Mouse (Mus musculus): Measurements from ENCODE around the gene Olfr332. TPM values are rescaled to one million over a fixed set of nuclear protein-coding genes. Genes with fewer than 3 reads are reported as not detected.

Gene Olfr332
- polyA plus RNA-seq, 1 experiment from 2014 or later, result not detected

Other genes with a start within 250 kb of the Olfr332 start
- gene 4930438A08Rik, start 217.8 kb downstream of the Olfr332 start, polyA plus RNA-seq (2016; fragmentation: Nextera tagmentation; extraction: Ambion mirVana), result 0.12 and 0.14 TPM in 2 replicates
- gene Zfp692, start 185.5 kb downstream of the Olfr332 start, polyA plus RNA-seq (2016; fragmentation: Nextera tagmentation; extraction: Ambion mirVana), result 24.2 and 28.2 TPM in 2 replicates
- 28.4 and 30.4 TPM in 2 replicates for gene Zfp672, start 162.2 kb downstream of the Olfr332 start, polyA plus RNA-seq (2016; fragmentation: Nextera tagmentation; extraction: Ambion mirVana)
- 50.7 and 52.0 TPM in 2 replicates for gene Sh3bp5l, start 161.8 kb downstream of the Olfr332 start, polyA plus RNA-seq (2016; fragmentation: Nextera tagmentation; extraction: Ambion mirVana)
- not detected in 2 replicates for gene Lypd8, start 113.5 kb downstream of the Olfr332 start, polyA plus RNA-seq (2016; fragmentation: Nextera tagmentation; extraction: Ambion mirVana)
- gene 1810065E05Rik, start 71.4 kb downstream of the Olfr332 start, polyA plus RNA-seq (2016; fragmentation: Nextera tagmentation; extraction: Ambion mirVana), result not detected in 2 replicates
- gene Gm12253, start 60.0 kb downstream of the Olfr332 start, polyA plus RNA-seq (2016; fragmentation: Nextera tagmentation; extraction: Ambion mirVana), result not detected in 2 replicates
- not detected in 2 replicates for gene Lypd9, start 39.6 kb downstream of the Olfr332 start, polyA plus RNA-seq (2016; fragmentation: Nextera tagmentation; extraction: Ambion mirVana)
- gene Olfr30, start 30.3 kb downstream of the Olfr332 start, polyA plus RNA-seq (2016; fragmentation: Nextera tagmentation; extraction: Ambion mirVana), result not detected in 2 replicates
- gene Olfr331, start 10.0 kb upstream of the Olfr332 start, polyA plus RNA-seq (2016; fragmentation: Nextera tagmentation; extraction: Ambion mirVana), result not detected in 2 replicates
- gene Olfr330, start 42.3 kb upstream of the Olfr332 start, polyA plus RNA-seq (2016; fragmentation: Nextera tagmentation; extraction: Ambion mirVana), result not detected in 2 replicates
- not detected in 2 replicates for gene Olfr329-ps, start 53.9 kb upstream of the Olfr332 start, polyA plus RNA-seq (2016; fragmentation: Nextera tagmentation; extraction: Ambion mirVana)
- gene Olfr328, start 63.1 kb upstream of the Olfr332 start, polyA plus RNA-seq (2016; fragmentation: Nextera tagmentation; extraction: Ambion mirVana), result not detected in 2 replicates
- gene Olfr224, start 78.0 kb upstream of the Olfr332 start, polyA plus RNA-seq (2016; fragmentation: Nextera tagmentation; extraction: Ambion mirVana), result not detected in 2 replicates
- gene Olfr325, start 85.2 kb upstream of the Olfr332 start, polyA plus RNA-seq (2016; fragmentation: Nextera tagmentation; extraction: Ambion mirVana), result not detected in 2 replicates
- not detected in 2 replicates for gene Olfr324, start 102.6 kb upstream of the Olfr332 start, polyA plus RNA-seq (2016; fragmentation: Nextera tagmentation; extraction: Ambion mirVana)
- not detected in 2 replicates for gene 2210407C18Rik, start 123.5 kb upstream of the Olfr332 start, polyA plus RNA-seq (2016; fragmentation: Nextera tagmentation; extraction: Ambion mirVana)
- gene Olfr323, start 137.9 kb upstream of the Olfr332 start, polyA plus RNA-seq (2016; fragmentation: Nextera tagmentation; extraction: Ambion mirVana), result not detected in 2 replicates
- 0.54 and 0.60 TPM in 2 replicates for gene Trim58, start 147.9 kb upstream of the Olfr332 start, polyA plus RNA-seq (2016; fragmentation: Nextera tagmentation; extraction: Ambion mirVana)
- gene Olfr322, start 166.2 kb upstream of the Olfr332 start, polyA plus RNA-seq (2016; fragmentation: Nextera tagmentation; extraction: Ambion mirVana), result not detected in 2 replicates
- gene Olfr320, start 188.5 kb upstream of the Olfr332 start, polyA plus RNA-seq (2016; fragmentation: Nextera tagmentation; extraction: Ambion mirVana), result not detected in 2 replicates
- gene Olfr319, start 206.6 kb upstream of the Olfr332 start, polyA plus RNA-seq (2016; fragmentation: Nextera tagmentation; extraction: Ambion mirVana), result not detected in 2 replicates
- gene Olfr318, start 231.5 kb upstream of the Olfr332 start, polyA plus RNA-seq (2016; fragmentation: Nextera tagmentation; extraction: Ambion mirVana), result not detected in 2 replicates
- not detected in 2 replicates for gene Olfr317, start 246.7 kb upstream of the Olfr332 start, polyA plus RNA-seq (2016; fragmentation: Nextera tagmentation; extraction: Ambion mirVana)

Data from hindbrain, embryonic 10.5 days (tissue).